Mouse (Mus musculus) embryonic facial prominence, embryonic 11.5 days (tissue): ENCODE measurements at regions not wholly inside any gene's neighbourhood (a gene's known extent, or its start where the extent isn't known, plus 50 kb on each side); places are given as distances from the start of the nearest gene placed in this dataset.

Experiments
- ATAC-seq: fragments of 200-750 bp; cut with Nextera tagmentation; replicated peaks from 2 replicates; pipeline ENCODE4 v1.8.0; 2017; ENCODE audit warnings: low read depth; ENCODE audit not compliant: insufficient number of reproducible peaks, low FRiP score, low TSS enrichment
- DNase-seq: peaks from one replicate; pipeline ENCODE4 v3.0.0-alpha.2; 2015; ENCODE audit warnings: low spot score
- H3K27ac ChIP-seq: fragments of 300-500 bp; sonication (generic); replicated peaks from 2 replicates; pipeline ENCODE4 v1.5.1; 2014; ENCODE audit warnings: mild to moderate bottlenecking, low read depth, low read length, control low read depth
- H3K27me3 ChIP-seq: fragments of 300-500 bp; sonication (generic); 2 replicates; pipeline ENCODE4 v1.6.1; 2014; ENCODE audit warnings: mild to moderate bottlenecking, low read length, moderate library complexity, mixed read lengths; ENCODE audit not compliant: control insufficient read depth, insufficient read depth
- H3K36me3 ChIP-seq: fragments of 300-500 bp; sonication (generic); replicated peaks from 2 replicates; pipeline ENCODE4 v1.6.1; 2014; ENCODE audit warnings: low read depth, mild to moderate bottlenecking, low read length, moderate library complexity, mixed read lengths; ENCODE audit not compliant: control insufficient read depth, insufficient read depth
- H3K4me1 ChIP-seq: fragments of 300-500 bp; sonication (generic); 2 replicates; pipeline ENCODE4 v1.6.1; 2014; ENCODE audit warnings: low read length, mixed read lengths; ENCODE audit not compliant: control insufficient read depth, insufficient read depth
- H3K4me2 ChIP-seq: fragments of 300-500 bp; sonication (generic); 2 replicates; pipeline ENCODE4 v1.6.1; 2014; ENCODE audit warnings: low read depth, mild to moderate bottlenecking, control low read depth, low read length, moderate library complexity
- H3K4me3 ChIP-seq: fragments of 300-500 bp; sonication (generic); 2 replicates; pipeline ENCODE4 v1.5.1; 2014; ENCODE audit warnings: low read depth, low read length, control low read depth
- H3K9ac ChIP-seq: fragments of 300-500 bp; sonication (generic); replicated peaks from 2 replicates; pipeline ENCODE4 v1.6.1; 2014; ENCODE audit warnings: mild to moderate bottlenecking, control low read depth, low read length
- H3K9me3 ChIP-seq: fragments of 300-500 bp; sonication (generic); replicated peaks from 2 replicates; pipeline ENCODE4 v1.6.1; 2016; ENCODE audit warnings: mild to moderate bottlenecking, low read length, inconsistent platforms, mixed read lengths; ENCODE audit not compliant: control insufficient read depth
- WGBS: fragments of 180-500 bp; shearing (Covaris S2); extraction: QIAGEN DNeasy Blood & Tissue Kit; methylation state at CpG from one replicate; pipeline ENCODE4 v1.1.7; 2014; 5-methylcytosine and 5-hydroxymethylcytosine counted together

GRCm38 (mm10) chr10:96336271-96336670 lies 199.9 kb downstream of the Gm5426 start:
- H3K4me2 ChIP-seq = no peak overlapping the region
- H3K36me3 ChIP-seq = no peaks in the 10 kb centered on the region
- no peaks in the 10 kb centered on the region for H3K4me1 ChIP-seq
- no peak for ATAC-seq
- H3K4me3 ChIP-seq = no peak overlapping the region
- H3K27ac ChIP-seq = no peak overlapping the region
- H3K9ac ChIP-seq = no peak overlapping the region
- WGBS = 89% methylated on average over 3 of the region's 3 CpGs
- no peaks in the 10 kb centered on the region for H3K9me3 ChIP-seq
- H3K27me3 ChIP-seq = no peaks in the 10 kb centered on the region
- no peak for DNase-seq

GRCm38 (mm10) chr10:96337088-96337666 lies 200.8 kb downstream of the Gm5426 start:
- H3K4me1 ChIP-seq = no peaks in the 10 kb centered on the region
- H3K4me2 ChIP-seq = no peak overlapping the region
- H3K9ac ChIP-seq = no peak overlapping the region
- H3K9me3 ChIP-seq = no peaks in the 10 kb centered on the region
- ATAC-seq = no peak
- no peak for DNase-seq
- no peaks in the 10 kb centered on the region for H3K27me3 ChIP-seq
- WGBS = 80% methylated on average over 9 of the region's 9 CpGs
- H3K27ac ChIP-seq = no peak overlapping the region
- H3K36me3 ChIP-seq = no peaks in the 10 kb centered on the region
- H3K4me3 ChIP-seq = no peak overlapping the region

- Histone ChIP-seq H3K27me3 (no peaks in the 10 kb centered on the region), H3K36me3 (no peaks in the 10 kb centered on the region), H3K4me1 (no peaks in the 10 kb centered on the region), H3K4me2 (no peak overlapping the region), H3K27ac (no peak overlapping the region), H3K4me3 (no peak overlapping the region), H3K9ac (no peak overlapping the region), H3K9me3 (no peaks in the 10 kb centered on the region)
- 84% methylated on average over 7 of the region's 7 CpGs for WGBS
- DNase-seq (no peak), ATAC-seq (no peak)
These were observed 201.6 kb downstream of the Gm5426 start for GRCm38 (mm10) chr10:96337797-96338608.

- Histone ChIP-seq H3K27ac (no peak overlapping the region), H3K4me1 (no peaks in the 10 kb centered on the region), H3K27me3 (no peaks in the 10 kb centered on the region), H3K36me3 (no peaks in the 10 kb centered on the region), H3K9ac (no peak overlapping the region), H3K4me3 (no peak overlapping the region), H3K9me3 (no peaks in the 10 kb centered on the region), H3K4me2 (no peak overlapping the region)
- no peak for DNase-seq
- WGBS = 75% methylated on average over 2 of the region's 2 CpGs
- no peak for ATAC-seq
These were observed 202.2 kb downstream of the Gm5426 start for GRCm38 (mm10) chr10:96338609-96338978.

GRCm38 (mm10) chr10:96342476-96342875 lies 206.1 kb downstream of the Gm5426 start:
- Histone ChIP-seq H3K4me3 (no peak overlapping the region), H3K4me1 (no peaks in the 10 kb centered on the region), H3K27ac (no peak overlapping the region), H3K4me2 (no peak overlapping the region), H3K9ac (no peak overlapping the region), H3K36me3 (no peaks in the 10 kb centered on the region), H3K9me3 (no peaks in the 10 kb centered on the region), H3K27me3 (no peaks in the 10 kb centered on the region)
- ATAC-seq (no peak), DNase-seq (no peak)
- 79% methylated on average over 3 of the region's 3 CpGs for WGBS

GRCm38 (mm10) chr10:96343666-96344065 lies 207.3 kb downstream of the Gm5426 start:
- Histone ChIP-seq H3K4me2 (no peak overlapping the region), H3K27ac (no peak overlapping the region), H3K36me3 (no peaks in the 10 kb centered on the region), H3K4me1 (no peaks in the 10 kb centered on the region), H3K9me3 (no peaks in the 10 kb centered on the region), H3K4me3 (no peak overlapping the region), H3K27me3 (no peaks in the 10 kb centered on the region), H3K9ac (no peak overlapping the region)
- WGBS = 89% methylated on average over 2 of the region's 2 CpGs
- no peak for ATAC-seq
- DNase-seq = no peak

GRCm38 (mm10) chr10:96350692-96351091 lies 214.3 kb downstream of the Gm5426 start:
- ATAC-seq (no peak), DNase-seq (no peak)
- H3K27ac ChIP-seq = no peak overlapping the region
- H3K36me3 ChIP-seq = no peaks in the 10 kb centered on the region
- H3K4me2 ChIP-seq = no peak overlapping the region
- no peaks in the 10 kb centered on the region for H3K27me3 ChIP-seq
- no peaks in the 10 kb centered on the region for H3K4me1 ChIP-seq
- no peaks in the 10 kb centered on the region for H3K9me3 ChIP-seq
- no peak overlapping the region for H3K9ac ChIP-seq
- no peak overlapping the region for H3K4me3 ChIP-seq
- 76% methylated on average over 4 of the region's 4 CpGs for WGBS

- Histone ChIP-seq H3K9me3 (no peaks in the 10 kb centered on the region), H3K4me3 (no peak overlapping the region), H3K4me2 (no peak overlapping the region), H3K27me3 (no peaks in the 10 kb centered on the region), H3K27ac (no peak overlapping the region), H3K36me3 (no peaks in the 10 kb centered on the region), H3K4me1 (no peaks in the 10 kb centered on the region), H3K9ac (no peak overlapping the region)
- ATAC-seq (no peak), DNase-seq (no peak)
- WGBS = 84% methylated on average over 7 of the region's 7 CpGs
These were observed 214.9 kb downstream of the Gm5426 start for GRCm38 (mm10) chr10:96351320-96351719.
